Mouse (Mus musculus) cortical plate, adult 2 months (tissue): Measurements from ENCODE around the gene Anks1b.

Experiments
- CTCF ChIP-seq: fragments of 200-500 bp; IDR thresholded peaks from 2 replicates; pipeline ENCODE4 v1.5.1; 2011; ENCODE audit warnings: mild to moderate bottlenecking, control low read depth, low read length; ENCODE audit not compliant: insufficient read depth; ENCODE audit errors: extremely low read depth
- POLR2A ChIP-seq: fragments of 200-500 bp; IDR thresholded peaks from 2 replicates; pipeline ENCODE4 v1.6.1; 2011; ENCODE audit warnings: mild to moderate bottlenecking, low read length, control low read depth; ENCODE audit not compliant: insufficient read depth; ENCODE audit errors: extremely low read depth

- TF ChIP-seq CTCF (no peak), POLR2A (no peak)
Observed at GRCm38 (mm10) chr10:90719996-90720395, 846.7 kb downstream of the Anks1b start.
